Mouse (Mus musculus): ENCODE results near the gene Capns1.

DNA sequence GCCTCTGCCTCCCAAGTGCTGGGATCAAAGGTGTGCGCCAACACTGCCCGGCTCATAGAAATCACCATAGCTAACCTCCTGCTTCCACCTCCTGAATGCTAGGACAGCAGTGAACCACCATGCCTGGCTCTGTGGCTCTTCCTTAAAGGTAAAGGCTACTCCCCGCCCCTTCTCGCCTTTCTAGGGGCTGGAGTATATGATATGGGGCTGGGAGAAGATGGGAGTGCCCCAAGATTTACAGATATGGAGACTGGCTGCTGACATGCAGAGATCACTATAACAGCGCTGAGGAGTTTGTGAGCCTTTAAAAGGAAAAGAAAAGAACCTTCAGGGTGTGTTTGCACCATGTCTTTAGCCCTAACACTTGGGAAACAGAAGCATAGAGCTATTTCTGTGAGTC lies 23.6 kb upstream of the Capns1 start:
- TF ChIP-seq CTCF (IDR thresholded peaks at IDR 0.05; ENCODE audit: low read depth) (no peak), EP300 (IDR thresholded peaks at IDR 0.05; ENCODE audit: low read depth) (no peak)

Measured in heart, postnatal 0 days (tissue).